Mouse (Mus musculus) adrenal gland, postnatal 4 days (tissue): Measurements from ENCODE around the gene BC051019. TPM values are rescaled to one million over a fixed set of nuclear protein-coding genes. Genes with fewer than 3 reads are reported as not detected.

Experiments
- total RNA-seq, 2 experiments: library from RNA; stranded (reverse); gene quantifications; 2 replicates each; pipeline ENCODE4 v1.2.3; 2021

BC051019 gene
- total RNA-seq, 2 experiments from 2014 or later = not detected

Other genes with a start within 250 kb of the BC051019 start
- under 1 TPM; 0.25 to 0.40 TPM for gene Trim66, start 215.7 kb downstream of the BC051019 start, total RNA-seq
- 100 to 1,000 TPM; 264 to 272 TPM for gene Rpl27a, start 204.7 kb downstream of the BC051019 start, total RNA-seq
- gene St5, start 20.2 kb downstream of the BC051019 start, total RNA-seq = 10 to 100 TPM; 54.1 to 57.6 TPM
- gene Akip1, start 20.2 kb downstream of the BC051019 start, total RNA-seq = 10 to 100 TPM; 33.3 to 34.0 TPM
- not detected for gene Ascl3, start 7.9 kb upstream of the BC051019 start, total RNA-seq
- gene Tmem9b, start 29.0 kb upstream of the BC051019 start, total RNA-seq = 10 to 100 TPM; 34.8 to 36.9 TPM
- 1 to 10 TPM; 1.1 to 1.2 TPM for gene Nrip3, start 58.2 kb upstream of the BC051019 start, total RNA-seq
- gene Scube2, start 141.8 kb upstream of the BC051019 start, total RNA-seq = 1 to 10 TPM in 1 of 2 experiments, under 1 TPM in 1; 0.92 to 3.1 TPM
- 100 to 1,000 TPM; 150 to 154 TPM for gene Dennd5a, start 236.6 kb upstream of the BC051019 start, total RNA-seq